Mouse (Mus musculus): ENCODE results near the gene Csf1.

DNA sequence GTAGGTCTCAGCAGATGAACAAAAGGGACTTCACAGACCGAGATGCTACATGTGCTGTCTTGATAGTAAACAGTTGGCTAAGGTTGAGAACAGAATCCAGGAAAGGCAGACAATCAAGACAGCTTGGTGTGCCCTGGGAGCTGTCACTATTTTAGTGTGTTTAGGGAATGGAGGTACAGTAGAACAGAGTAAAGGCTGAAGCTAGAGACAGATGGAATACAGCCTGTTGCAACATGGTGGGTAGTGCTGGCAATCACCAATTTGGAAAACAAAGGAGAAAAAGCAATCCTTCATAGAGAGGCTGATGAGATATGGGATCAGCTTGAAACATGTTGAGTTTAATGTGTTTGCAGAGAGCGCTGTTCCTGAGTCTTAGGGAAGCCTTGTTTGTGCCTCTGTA is 59.6 kb downstream of the Csf1 start:
- TF ChIP-seq CTCF (conservative IDR thresholded peaks at IDR 0.05; ENCODE audit: insufficient read depth, insufficient read length, low read depth, low read length) (no peak), POLR2A (IDR thresholded peaks at IDR 0.05; ENCODE audit: low read depth, low read length) (no peak)
